Mouse (Mus musculus) adrenal gland, adult 8-10 months (tissue): Measurements from ENCODE around the gene Pde4dip. TPM values are rescaled to one million over a fixed set of nuclear protein-coding genes. Genes with fewer than 3 reads are reported as not detected.

Experiments
- DNase-seq: peaks from one replicate; pipeline ENCODE4 v3.0.0; 2022
- total RNA-seq, 4 experiments: library from RNA; stranded (reverse); gene quantifications; 2 replicates each; pipeline ENCODE4 v1.2.4; 2022

The Pde4dip gene
- total RNA-seq, 4 experiments from 2014 or later: 24.3 to 30.4 (median 27.8) TPM

GRCm38 (mm10) chr3:97686372-97687117 lies 202.0 kb downstream of the Pde4dip start:
- no peak for DNase-seq

GRCm38 (mm10) chr3:97683560-97684195 lies 204.8 kb downstream of the Pde4dip start:
- no peak for DNase-seq

- no peak for DNase-seq
Measured at GRCm38 (mm10) chr3:97682576-97682975, 205.9 kb downstream of the Pde4dip start.

- no peak for DNase-seq
Measured at GRCm38 (mm10) chr3:97682159-97682502, 206.4 kb downstream of the Pde4dip start.

GRCm38 (mm10) chr3:97681321-97682158 lies 207.0 kb downstream of the Pde4dip start:
- peak; percentile 76 for DNase-seq

GRCm38 (mm10) chr3:97680631-97681320 lies 207.7 kb downstream of the Pde4dip start:
- DNase-seq: peak; percentile 65

GRCm38 (mm10) chr3:97678416-97678815 lies 210.1 kb downstream of the Pde4dip start:
- DNase-seq: no peak

GRCm38 (mm10) chr3:97676126-97676525 lies 212.4 kb downstream of the Pde4dip start:
- DNase-seq: no peak

- no peak for DNase-seq
Measured at GRCm38 (mm10) chr3:97674644-97675110, 213.8 kb downstream of the Pde4dip start, which contains the start of gene Gm17651. Gm17651 (minus strand) TSS chr3:97674694.

- DNase-seq: no peak
Measured at GRCm38 (mm10) chr3:97667093-97667675, 221.3 kb downstream of the Pde4dip start.

GRCm38 (mm10) chr3:97666154-97666553 lies 222.4 kb downstream of the Pde4dip start:
- DNase-seq: no peak

GRCm38 (mm10) chr3:97665525-97665924 lies 223.0 kb downstream of the Pde4dip start:
- DNase-seq: no peak

GRCm38 (mm10) chr3:97661206-97661605 lies 227.3 kb downstream of the Pde4dip start:
- DNase-seq: no peak

- DNase-seq: no peak
Measured at GRCm38 (mm10) chr3:97659746-97660145, 228.8 kb downstream of the Pde4dip start.

GRCm38 (mm10) chr3:97658426-97659193 lies 229.9 kb downstream of the Pde4dip start:
- no peak for DNase-seq

GRCm38 (mm10) chr3:97657655-97658411 lies 230.7 kb downstream of the Pde4dip start, which contains the start of gene Prkab2:
Prkab2 (plus strand) TSS chr3:97658193.
- DNase-seq: peak; percentile 98

- no peak for DNase-seq
Measured at GRCm38 (mm10) chr3:97654901-97655300, 233.6 kb downstream of the Pde4dip start.

- DNase-seq: no peak
Measured at GRCm38 (mm10) chr3:97653781-97654180, 234.7 kb downstream of the Pde4dip start.

- no peak for DNase-seq
Measured at GRCm38 (mm10) chr3:97651604-97652003, 236.9 kb downstream of the Pde4dip start.

GRCm38 (mm10) chr3:97649469-97649868 lies 239.0 kb downstream of the Pde4dip start:
- DNase-seq: no peak
